Mouse (Mus musculus) limb, embryonic 14.5 days (tissue): ENCODE results near the gene Tmem56. TPM values are rescaled to one million over a fixed set of nuclear protein-coding genes. Genes with fewer than 3 reads are reported as not detected.

ENCODE experiments used
- ATAC-seq: fragments of 200-750 bp; cut with Nextera tagmentation; 2 replicates; pipeline ENCODE4 v1.8.0; 2017; ENCODE audit warnings: low read depth, moderate number of reproducible peaks, moderate TSS enrichment; ENCODE audit not compliant: low FRiP score
- DNase-seq: peaks from one replicate; pipeline ENCODE4 v3.0.0-alpha.2; 2015; ENCODE audit warnings: low spot score
- H3K27ac ChIP-seq: fragments of 300-500 bp; sonication (generic); replicated peaks from 2 replicates; pipeline ENCODE4 v1.5.1; 2014; ENCODE audit warnings: low read depth, mild to moderate bottlenecking, low read length, moderate library complexity, mixed read lengths
- H3K27me3 ChIP-seq: fragments of 300-500 bp; sonication (generic); 2 replicates; pipeline ENCODE4 v1.6.1; 2014; ENCODE audit warnings: low read length, mixed read lengths; ENCODE audit not compliant: control insufficient read depth, insufficient read depth
- H3K36me3 ChIP-seq: fragments of 300-500 bp; sonication (generic); 2 replicates; pipeline ENCODE4 v1.6.1; 2014; ENCODE audit warnings: mild to moderate bottlenecking, low read length, moderate library complexity, mixed read lengths; ENCODE audit not compliant: control insufficient read depth, insufficient read depth
- H3K4me1 ChIP-seq: fragments of 300-500 bp; sonication (generic); 2 replicates; pipeline ENCODE4 v1.6.1; 2014; ENCODE audit warnings: antibody characterized with exemption, low read length, mixed read lengths; ENCODE audit not compliant: control insufficient read depth, insufficient read depth
- H3K4me2 ChIP-seq: fragments of 300-500 bp; sonication (generic); replicated peaks from 2 replicates; pipeline ENCODE4 v1.6.1; 2014; ENCODE audit warnings: low read depth, mild to moderate bottlenecking, low read length, moderate library complexity; ENCODE audit not compliant: severe bottlenecking
- H3K4me3 ChIP-seq: fragments of 300-500 bp; sonication (generic); replicated peaks from 2 replicates; pipeline ENCODE4 v1.5.1; 2014; ENCODE audit warnings: low read length
- H3K9ac ChIP-seq: fragments of 300-500 bp; sonication (generic); 2 replicates; pipeline ENCODE4 v1.6.1; 2014; ENCODE audit warnings: mild to moderate bottlenecking, low read depth, low read length, moderate library complexity; ENCODE audit not compliant: severe bottlenecking
- H3K9me3 ChIP-seq: fragments of 300-500 bp; sonication (generic); 2 replicates; pipeline ENCODE4 v1.6.1; 2016; ENCODE audit warnings: low read length; ENCODE audit not compliant: control insufficient read depth
- POLR2A ChIP-seq: fragments of 200-500 bp; IDR thresholded peaks from 2 replicates; pipeline ENCODE4 v1.8.0; 2012; ENCODE audit warnings: inconsistent platforms, mild to moderate bottlenecking, moderate library complexity, borderline replicate concordance; ENCODE audit not compliant: insufficient read depth, insufficient read length; ENCODE audit errors: extremely low read depth
- WGBS: fragments of 180-500 bp; shearing (Covaris S2); extraction: QIAGEN DNeasy Blood & Tissue Kit; methylation state at CpG from one replicate; pipeline ENCODE4 v1.1.7; 2014; 5-methylcytosine and 5-hydroxymethylcytosine counted together
- polyA plus RNA-seq, 2 experiments: library from polyadenylated mRNA; depleted of rRNA in 1 of 2; stranded (reverse) in 1 of 2; unstranded in 1 of 2; fragments of >200 nt; fragmentation: Nextera tagmentation in 1 of 2; extraction: Ambion mirVana in 1 of 2; gene quantifications; 2 replicates each; pipeline versions ENCODE4 v1.2.1 to v1.2.3; 2012 to 2014

Gene Tmem56
- polyA plus RNA-seq, 2 experiments = 1.4 to 1.8 TPM

DNA sequence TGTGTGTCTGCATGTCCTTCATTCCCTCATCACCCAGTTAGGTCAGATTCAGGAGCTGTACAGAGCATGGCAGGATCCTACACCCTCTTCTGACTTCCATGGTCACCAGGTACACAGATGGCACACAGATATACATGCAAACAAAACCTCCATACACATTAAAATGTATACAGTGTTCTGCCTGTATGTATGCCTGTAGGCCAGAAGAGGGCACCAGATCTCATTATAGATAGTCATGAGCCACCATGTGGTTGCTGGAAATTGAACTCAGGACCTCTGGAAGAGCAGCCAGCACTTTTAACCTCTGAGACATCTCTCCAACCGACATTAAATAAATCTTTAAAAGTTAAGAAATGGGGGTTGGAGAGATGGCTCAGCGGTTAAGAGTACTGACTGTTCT lies 11.3 kb upstream of the Tmem56 start:
- Histone ChIP-seq H3K36me3 (no peaks in the 10 kb centered on the region), H3K4me3 (no peak overlapping the region), H3K4me1 (peaks cover 5% of the 10 kb centered on the region; the same call in 1 of the 2 replicates), H3K9ac (no peak overlapping the region), H3K4me2 (no peak overlapping the region), H3K27ac (no peak overlapping the region), H3K27me3 (no peaks in the 10 kb centered on the region), H3K9me3 (no peaks in the 10 kb centered on the region)
- ATAC-seq = no peak
- TF ChIP-seq POLR2A = no peak
- DNase-seq = no peak
- 78% methylated on average over 2 of the region's 2 CpGs for WGBS

DNA sequence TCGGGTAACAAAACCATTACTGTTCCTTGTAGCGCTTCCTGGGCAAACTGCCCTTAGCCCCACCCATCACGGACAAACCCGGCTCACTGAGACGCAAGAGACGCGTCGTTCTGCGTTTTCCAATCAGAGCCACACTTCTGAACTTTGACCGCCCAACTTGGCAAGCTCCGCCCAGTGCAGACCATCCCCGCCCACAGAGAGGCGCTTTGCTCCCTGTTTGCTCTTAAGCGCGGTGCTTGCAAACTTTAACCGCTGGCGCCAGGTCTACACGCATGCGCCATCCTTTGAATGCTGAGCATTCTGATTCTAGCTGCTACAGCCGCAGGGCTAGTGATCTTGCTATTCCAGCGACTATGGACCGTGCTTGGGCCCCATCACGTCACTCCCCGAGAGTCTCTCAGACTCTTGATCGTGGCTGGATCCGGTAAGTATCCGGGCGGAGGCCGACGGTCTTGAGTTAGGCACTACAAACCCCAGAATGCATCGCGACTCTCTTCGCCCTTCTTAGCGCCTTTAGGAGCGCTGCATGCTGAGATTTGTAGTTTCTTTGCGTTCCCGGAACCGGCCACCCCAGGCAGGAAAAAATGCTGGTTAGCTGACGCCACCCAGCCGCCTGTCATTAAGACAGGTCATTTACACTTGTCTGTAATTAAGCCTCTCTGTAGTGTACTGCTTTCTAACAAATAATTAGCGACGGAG lies 8.8 kb upstream of the Tmem56 start, which contains the start of gene Alg14:
Gene Alg14, plus strand, starts transcription at position 214 of the 699 bp plus-strand sequence.
- WGBS = 1% methylated on average over 42 of the region's 42 CpGs
- no peaks in the 10 kb centered on the region for H3K36me3 ChIP-seq
- DNase-seq (peak; percentile 98), ATAC-seq (peak; percentile 99)
- peaks cover 5% of the 10 kb centered on the region; the same call in 1 of the 2 replicates for H3K4me1 ChIP-seq
- H3K27ac ChIP-seq = peak within 1 kb of the TSS; percentile 97
- no peaks in the 10 kb centered on the region for H3K9me3 ChIP-seq
- peak within 1 kb of the TSS; percentile 67 for H3K9ac ChIP-seq
- peak within 1 kb of the TSS; percentile 63 for H3K4me3 ChIP-seq
- no peaks in the 10 kb centered on the region for H3K27me3 ChIP-seq
- H3K4me2 ChIP-seq = peak within 1 kb of the TSS; percentile 64
- TF ChIP-seq POLR2A = peak; percentile 83; the same call in 1 of the 2 replicates

- WGBS = 4% methylated on average over 7 of the region's 7 CpGs
- no peaks in the 10 kb centered on the region for H3K9me3 ChIP-seq
- TF ChIP-seq POLR2A = no peak
- peak; percentile 17; the same call in 1 of the 2 replicates for ATAC-seq
- no peaks in the 10 kb centered on the region for H3K27me3 ChIP-seq
- H3K4me2 ChIP-seq = peak overlapping the region; percentile 58
- no peaks in the 10 kb centered on the region for H3K36me3 ChIP-seq
- peak overlapping the region; percentile 97 for H3K27ac ChIP-seq
- peak overlapping the region; percentile 65 for H3K9ac ChIP-seq
- H3K4me1 ChIP-seq = peaks cover 5% of the 10 kb centered on the region; the same call in 1 of the 2 replicates
- H3K4me3 ChIP-seq = peak overlapping the region; percentile 63
- DNase-seq = no peak
Observed at GRCm38 (mm10) chr3:121291225-121291559, 8.3 kb upstream of the Tmem56 start.

DNA sequence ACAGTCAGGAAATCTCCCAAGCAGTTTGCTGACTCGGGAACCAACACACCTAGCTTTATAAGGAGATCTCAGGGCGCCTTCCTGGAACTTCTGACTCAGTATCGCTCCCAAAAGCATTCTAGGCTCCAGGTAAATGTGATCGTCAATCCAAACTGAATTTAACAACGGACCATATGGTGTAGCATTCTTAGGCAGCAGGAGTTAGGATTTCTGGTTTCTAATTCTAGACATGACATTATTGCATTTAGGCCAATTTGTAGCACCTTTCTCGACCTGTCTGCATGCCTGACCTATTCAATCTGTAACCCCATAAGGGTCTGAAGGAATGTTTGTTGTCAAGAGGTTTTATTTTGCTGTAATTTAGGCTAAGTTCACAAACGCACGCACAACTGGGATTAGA lies 7.8 kb upstream of the Tmem56 start:
- DNase-seq = no peak
- peak overlapping the region; percentile 97 for H3K27ac ChIP-seq
- ATAC-seq = no peak
- no peaks in the 10 kb centered on the region for H3K27me3 ChIP-seq
- peak overlapping the region; percentile 58 for H3K4me2 ChIP-seq
- H3K4me1 ChIP-seq = peaks cover 5% of the 10 kb centered on the region; the same call in 1 of the 2 replicates
- WGBS = 62% methylated on average over 8 of the region's 8 CpGs
- TF ChIP-seq POLR2A = no peak
- peak overlapping the region; percentile 63 for H3K4me3 ChIP-seq
- peak overlapping the region; percentile 65; the same call in 1 of the 2 replicates for H3K9ac ChIP-seq
- H3K9me3 ChIP-seq = no peaks in the 10 kb centered on the region
- no peaks in the 10 kb centered on the region for H3K36me3 ChIP-seq

DNA sequence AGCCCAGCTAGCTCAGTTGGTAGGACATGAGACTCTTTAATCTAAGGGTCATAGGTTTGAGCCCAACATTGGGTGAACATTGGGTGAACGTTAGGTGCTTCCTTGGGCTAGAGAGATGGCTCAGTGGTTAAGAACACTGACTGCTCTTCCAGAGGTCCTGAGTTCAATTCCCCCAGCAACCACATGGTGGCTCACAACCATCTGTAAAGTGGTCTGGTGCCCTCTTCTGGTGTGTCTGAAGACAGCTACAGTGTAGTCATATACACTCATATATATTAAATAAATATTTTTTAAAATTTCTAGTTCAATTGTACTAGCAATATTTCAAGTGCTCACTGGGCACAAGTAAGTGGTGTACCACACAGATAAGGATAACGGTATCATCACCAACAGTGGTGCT lies 4.3 kb upstream of the Tmem56 start:
- Histone ChIP-seq H3K9me3 (no peaks in the 10 kb centered on the region), H3K4me3 (no peak overlapping the region), H3K27me3 (no peaks in the 10 kb centered on the region), H3K27ac (no peak overlapping the region), H3K36me3 (no peaks in the 10 kb centered on the region), H3K4me1 (peaks cover 5% of the 10 kb centered on the region; the same call in 1 of the 2 replicates), H3K9ac (no peak overlapping the region), H3K4me2 (no peak overlapping the region)
- WGBS = 98% methylated on average over 2 of the region's 2 CpGs
- ATAC-seq (no peak), DNase-seq (no peak)
- TF ChIP-seq POLR2A = no peak
